Mouse (Mus musculus): Measurements from ENCODE around the gene Mmp24. TPM values are rescaled to one million over a fixed set of nuclear protein-coding genes. Genes with fewer than 3 reads are reported as not detected.

Gene Mmp24
- polyA plus RNA-seq, 1 experiment from 2014 or later = 16.2 TPM

GRCm38 (mm10) chr2:155743351-155743750 lies 31.8 kb upstream of the Mmp24 start:
- no peak overlapping the region for H3K4me3 ChIP-seq (replicated peaks)
- no peak overlapping the region for H3K4me2 ChIP-seq
- 0 out of 2 replicates have a peak, but pooled peaks cover 3% of the 10 kb centered on the region for H3K4me1 ChIP-seq
- no peaks in the 10 kb centered on the region for H3K36me3 ChIP-seq
- no peaks in the 10 kb centered on the region for H3K9me3 ChIP-seq (replicated peaks)
- no peak overlapping the region for H3K9ac ChIP-seq (replicated peaks)
- no peak for ATAC-seq (ENCODE audit: low FRiP score)
- H3K27ac ChIP-seq (replicated peaks) = no peak overlapping the region
- WGBS = 90% methylated on average over 9 of the region's 9 CpGs
- no peaks in the 10 kb centered on the region for H3K27me3 ChIP-seq (replicated peaks)

- H3K27ac ChIP-seq (replicated peaks) = no peak overlapping the region
- ATAC-seq (ENCODE audit: low FRiP score) = no peak
- H3K4me2 ChIP-seq = no peak overlapping the region
- 0 out of 2 replicates have a peak, but pooled peaks cover 3% of the 10 kb centered on the region for H3K4me1 ChIP-seq
- no peaks in the 10 kb centered on the region for H3K27me3 ChIP-seq (replicated peaks)
- H3K9me3 ChIP-seq (replicated peaks) = no peaks in the 10 kb centered on the region
- no peak overlapping the region for H3K9ac ChIP-seq (replicated peaks)
- no peak overlapping the region for H3K4me3 ChIP-seq (replicated peaks)
- 64% methylated on average over 3 of the region's 3 CpGs for WGBS
- H3K36me3 ChIP-seq = no peaks in the 10 kb centered on the region
Observed at GRCm38 (mm10) chr2:155745487-155745886, 29.7 kb upstream of the Mmp24 start.

GRCm38 (mm10) chr2:155749394-155749793 lies 25.7 kb upstream of the Mmp24 start:
- H3K4me3 ChIP-seq (replicated peaks) = no peak overlapping the region
- no peak overlapping the region for H3K27ac ChIP-seq (replicated peaks)
- no peaks in the 10 kb centered on the region for H3K36me3 ChIP-seq
- H3K9ac ChIP-seq (replicated peaks) = no peak overlapping the region
- ATAC-seq (ENCODE audit: low FRiP score) = no peak
- 0 out of 2 replicates have a peak, but pooled peaks cover 6% of the 10 kb centered on the region for H3K4me1 ChIP-seq
- no peaks in the 10 kb centered on the region for H3K9me3 ChIP-seq (replicated peaks)
- H3K4me2 ChIP-seq = no peak overlapping the region
- 92% methylated on average over 4 of the region's 4 CpGs for WGBS
- peaks cover 4% of the 10 kb centered on the region; the same call in 1 of the 2 replicates for H3K27me3 ChIP-seq (replicated peaks)

- H3K4me2 ChIP-seq = peak within 1 kb of the TSS; percentile 58
- H3K4me3 ChIP-seq (replicated peaks) = peak within 1 kb of the TSS; percentile 28
- 0 out of 2 replicates have a peak, but pooled peaks cover 6% of the 10 kb centered on the region for H3K4me1 ChIP-seq
- 6% methylated on average over 25 of the region's 25 CpGs for WGBS
- H3K27ac ChIP-seq (replicated peaks) = no peak within 1 kb of the TSS
- H3K9ac ChIP-seq (replicated peaks) = 0 out of 2 replicates have a peak within 1 kb of the TSS, but pooled peaks have one; percentile 30
- no peaks in the 10 kb centered on the region for H3K36me3 ChIP-seq
- peaks cover 4% of the 10 kb centered on the region; the same call in 1 of the 2 replicates for H3K27me3 ChIP-seq (replicated peaks)
- ATAC-seq (ENCODE audit: low FRiP score) = no peak
- H3K9me3 ChIP-seq (replicated peaks) = no peaks in the 10 kb centered on the region
Observed at GRCm38 (mm10) chr2:155751014-155751786, 23.9 kb upstream of the Mmp24 start, which contains the start of gene Procr. Gene Procr, plus strand, starts transcription at chr2:155751117.

GRCm38 (mm10) chr2:155755746-155756145 lies 19.4 kb upstream of the Mmp24 start:
- H3K9me3 ChIP-seq (replicated peaks) = no peaks in the 10 kb centered on the region
- H3K27me3 ChIP-seq (replicated peaks) = peaks cover 4% of the 10 kb centered on the region; the same call in 1 of the 2 replicates
- H3K36me3 ChIP-seq = no peaks in the 10 kb centered on the region
- no peak overlapping the region for H3K4me3 ChIP-seq (replicated peaks)
- H3K4me1 ChIP-seq = 0 out of 2 replicates have a peak, but pooled peaks cover 5% of the 10 kb centered on the region
- WGBS = 0% methylated on average over 1 of the region's 1 CpGs
- no peak overlapping the region for H3K4me2 ChIP-seq
- no peak overlapping the region for H3K9ac ChIP-seq (replicated peaks)
- ATAC-seq (ENCODE audit: low FRiP score) = no peak
- H3K27ac ChIP-seq (replicated peaks) = no peak overlapping the region

- H3K4me1 ChIP-seq = no peaks in the 10 kb centered on the region
- no peak overlapping the region for H3K27ac ChIP-seq (replicated peaks)
- no peak overlapping the region for H3K9ac ChIP-seq (replicated peaks)
- no peaks in the 10 kb centered on the region for H3K27me3 ChIP-seq (replicated peaks)
- no peak for ATAC-seq (ENCODE audit: low FRiP score)
- H3K4me3 ChIP-seq (replicated peaks) = no peak overlapping the region
- H3K4me2 ChIP-seq = no peak overlapping the region
- no peaks in the 10 kb centered on the region for H3K9me3 ChIP-seq (replicated peaks)
- 67% methylated on average over 14 of the region's 14 CpGs for WGBS
- H3K36me3 ChIP-seq = no peaks in the 10 kb centered on the region
Observed at GRCm38 (mm10) chr2:155756855-155757566, 18.1 kb upstream of the Mmp24 start.

- H3K4me2 ChIP-seq = no peak overlapping the region
- 54% methylated on average over 13 of the region's 13 CpGs for WGBS
- peak; percentile 61; the same call in 1 of the 2 replicates for ATAC-seq (ENCODE audit: low FRiP score)
Observed at GRCm38 (mm10) chr2:155764679-155765418, 10.3 kb upstream of the Mmp24 start.

GRCm38 (mm10) chr2:155773664-155774063 lies 1.5 kb upstream of the Mmp24 start:
- Histone ChIP-seq H3K27ac (replicated peaks) (no peak overlapping the region), H3K4me2 (no peak overlapping the region), H3K27me3 (replicated peaks) (peaks cover 16% of the 10 kb centered on the region), H3K36me3 (no peaks in the 10 kb centered on the region), H3K9me3 (replicated peaks) (no peaks in the 10 kb centered on the region), H3K4me3 (replicated peaks) (no peak overlapping the region), H3K9ac (replicated peaks) (no peak overlapping the region), H3K4me1 (peaks cover 36% of the 10 kb centered on the region)
- 70% methylated on average over 4 of the region's 4 CpGs for WGBS
- ATAC-seq (ENCODE audit: low FRiP score) = no peak

More at GRCm38 (mm10) chr2:155764679-155765418, 10.3 kb upstream of the Mmp24 start:
- Histone ChIP-seq H3K27me3 (replicated peaks) (peaks cover 3% of the 10 kb centered on the region; the same call in 1 of the 2 replicates), H3K9ac (replicated peaks) (no peak overlapping the region), H3K36me3 (no peaks in the 10 kb centered on the region), H3K4me1 (no peaks in the 10 kb centered on the region), H3K9me3 (replicated peaks) (no peaks in the 10 kb centered on the region), H3K4me3 (replicated peaks) (no peak overlapping the region), H3K27ac (replicated peaks) (no peak overlapping the region)

GRCm38 (mm10) chr2:155774261-155774926 lies 748 bp upstream of the Mmp24 start:
- peaks cover 41% of the 10 kb centered on the region for H3K4me1 ChIP-seq
- WGBS = 50% methylated on average over 11 of the region's 11 CpGs
- no peaks in the 10 kb centered on the region for H3K9me3 ChIP-seq (replicated peaks)
- peak overlapping the region; percentile 79 for H3K4me3 ChIP-seq (replicated peaks)
- H3K9ac ChIP-seq (replicated peaks) = peak overlapping the region; percentile 84; the same call in 1 of the 2 replicates
- no peaks in the 10 kb centered on the region for H3K36me3 ChIP-seq
- H3K27ac ChIP-seq (replicated peaks) = no peak overlapping the region; the same call in 1 of the 2 replicates
- H3K27me3 ChIP-seq (replicated peaks) = peaks cover 16% of the 10 kb centered on the region
- ATAC-seq (ENCODE audit: low FRiP score) = no peak
- peak overlapping the region; percentile 83 for H3K4me2 ChIP-seq

- Histone ChIP-seq H3K27ac (replicated peaks) (peak overlapping the region; percentile 87), H3K4me3 (replicated peaks) (peak overlapping the region; percentile 79), H3K36me3 (no peaks in the 10 kb centered on the region), H3K4me1 (peaks cover 47% of the 10 kb centered on the region), H3K9ac (replicated peaks) (peak overlapping the region; percentile 84), H3K27me3 (replicated peaks) (peaks cover 16% of the 10 kb centered on the region), H3K4me2 (peak overlapping the region; percentile 83), H3K9me3 (replicated peaks) (no peaks in the 10 kb centered on the region)
- under 1% methylated on average over 39 of the region's 44 CpGs for whole genome bisulfite sequencing
- ATAC-seq (ENCODE audit: low FRiP score) = peak; percentile 82
Observed at GRCm38 (mm10) chr2:155775685-155776263, 632 bp downstream of the Mmp24 start.

All from neural tube, embryonic 15.5 days (tissue).